Mouse (Mus musculus) right cerebral cortex, adult 2 months (tissue): ENCODE results near the gene Lhx5.

Source experiments
- DNase-seq, 2 experiments: peaks; one replicate each; pipeline ENCODE4 v3.0.0; 2021 to 2022; ENCODE audit warnings: low spot score in 2 of 2

The Lhx5 gene

DNA sequence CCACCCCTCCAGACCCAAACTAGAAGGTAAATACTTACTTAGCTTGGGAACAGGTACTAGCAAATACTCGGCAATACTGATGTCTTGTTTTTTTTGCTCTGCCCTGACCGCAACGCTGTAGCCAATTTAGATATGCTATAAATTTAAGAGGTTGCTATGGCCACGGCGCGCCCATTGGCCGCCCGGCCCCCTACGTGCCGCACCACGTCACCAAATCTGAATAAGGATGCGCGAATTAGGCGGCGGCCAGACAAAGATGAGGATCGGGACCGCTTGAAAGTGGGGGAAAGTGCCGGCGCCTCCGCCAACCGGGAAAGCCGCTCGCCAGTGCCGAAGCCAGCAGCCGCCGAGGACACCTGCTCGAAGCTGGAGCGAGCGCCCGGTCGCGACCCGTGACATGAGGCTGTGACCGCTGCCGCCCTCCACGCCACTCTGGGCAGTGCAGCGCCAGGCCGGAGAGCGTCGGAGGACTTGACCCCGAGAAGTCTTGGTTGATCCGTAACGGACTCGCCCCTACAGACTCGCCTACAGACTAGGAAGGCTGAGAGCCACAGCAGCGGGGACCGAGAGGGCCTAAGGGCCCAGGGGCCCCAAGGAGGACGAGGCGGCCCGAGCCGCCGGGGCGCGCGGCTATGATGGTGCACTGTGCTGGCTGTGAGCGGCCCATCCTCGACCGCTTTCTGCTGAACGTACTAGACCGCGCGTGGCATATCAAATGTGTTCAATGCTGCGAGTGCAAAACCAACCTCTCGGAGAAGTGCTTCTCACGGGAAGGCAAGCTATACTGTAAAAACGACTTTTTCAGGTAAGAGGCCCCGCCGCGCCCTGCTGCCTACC lies at the start of gene Lhx5:
TSS of gene Lhx5 (plus strand) at position 51 of the 837 bp plus-strand sequence.
- DNase-seq: peak; percentile 47 to 53

DNA sequence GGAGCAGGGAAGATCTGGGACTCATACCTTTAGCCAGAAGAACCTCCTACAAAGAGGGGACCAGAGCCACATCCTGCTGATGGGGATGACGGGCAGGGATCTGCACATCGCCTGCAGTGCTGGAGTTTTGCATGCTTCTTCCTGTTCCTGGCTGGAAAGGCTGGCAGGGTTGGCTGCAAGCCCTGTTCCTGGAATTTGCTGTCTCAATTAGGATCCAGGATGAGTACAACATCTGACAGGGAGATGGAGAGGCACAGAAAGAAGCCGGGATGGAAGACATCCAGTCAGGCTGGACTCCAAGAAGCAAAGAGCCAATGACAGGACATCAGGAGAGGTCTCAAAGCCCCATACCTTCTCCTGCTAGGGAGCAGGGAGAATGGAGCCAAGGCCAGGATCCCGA lies 45.1 kb upstream of the Lhx5 start:
- peak; percentile 3 to 10 for DNase-seq

DNA sequence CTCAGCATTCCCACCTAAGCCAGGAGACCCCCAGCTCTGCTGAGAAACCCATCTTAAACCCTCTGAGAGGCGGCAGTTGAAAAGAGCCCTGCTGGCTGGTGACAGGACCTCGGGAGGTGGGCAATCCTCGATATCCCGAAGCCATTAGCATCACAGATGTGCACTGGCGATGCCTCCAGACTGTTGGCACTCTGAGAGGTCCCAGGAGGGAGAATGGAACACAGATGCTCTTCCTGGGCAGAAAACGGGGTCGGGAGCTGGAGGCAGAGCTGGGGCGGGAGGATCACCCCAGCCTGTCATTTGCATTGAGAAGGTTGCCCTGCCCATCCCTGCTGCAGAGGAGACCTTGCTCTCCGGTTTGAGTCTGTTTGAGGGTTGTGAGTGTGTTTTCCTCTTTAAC lies 42.7 kb upstream of the Lhx5 start:
- DNase-seq: no peak

DNA sequence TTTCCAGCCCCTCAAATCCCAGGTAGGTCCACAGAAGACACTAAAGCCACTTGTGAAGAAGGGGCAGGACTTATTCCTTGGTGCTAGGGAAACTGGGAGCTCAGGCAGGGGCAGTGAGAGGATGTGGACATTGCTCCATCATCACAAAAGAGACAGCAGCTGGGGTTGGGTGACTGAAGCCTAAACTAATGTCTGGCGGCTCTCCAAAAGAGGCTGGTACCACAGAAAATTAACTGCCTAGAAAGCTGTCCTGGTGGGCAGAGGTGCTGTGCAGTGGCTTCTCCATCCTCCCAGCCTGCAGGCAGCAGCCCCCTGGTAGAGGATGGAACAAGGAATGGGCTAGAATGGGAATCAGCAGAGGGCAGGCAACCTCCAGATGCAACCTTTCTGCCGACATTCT lies 41.5 kb upstream of the Lhx5 start:
- DNase-seq: no peak

DNA sequence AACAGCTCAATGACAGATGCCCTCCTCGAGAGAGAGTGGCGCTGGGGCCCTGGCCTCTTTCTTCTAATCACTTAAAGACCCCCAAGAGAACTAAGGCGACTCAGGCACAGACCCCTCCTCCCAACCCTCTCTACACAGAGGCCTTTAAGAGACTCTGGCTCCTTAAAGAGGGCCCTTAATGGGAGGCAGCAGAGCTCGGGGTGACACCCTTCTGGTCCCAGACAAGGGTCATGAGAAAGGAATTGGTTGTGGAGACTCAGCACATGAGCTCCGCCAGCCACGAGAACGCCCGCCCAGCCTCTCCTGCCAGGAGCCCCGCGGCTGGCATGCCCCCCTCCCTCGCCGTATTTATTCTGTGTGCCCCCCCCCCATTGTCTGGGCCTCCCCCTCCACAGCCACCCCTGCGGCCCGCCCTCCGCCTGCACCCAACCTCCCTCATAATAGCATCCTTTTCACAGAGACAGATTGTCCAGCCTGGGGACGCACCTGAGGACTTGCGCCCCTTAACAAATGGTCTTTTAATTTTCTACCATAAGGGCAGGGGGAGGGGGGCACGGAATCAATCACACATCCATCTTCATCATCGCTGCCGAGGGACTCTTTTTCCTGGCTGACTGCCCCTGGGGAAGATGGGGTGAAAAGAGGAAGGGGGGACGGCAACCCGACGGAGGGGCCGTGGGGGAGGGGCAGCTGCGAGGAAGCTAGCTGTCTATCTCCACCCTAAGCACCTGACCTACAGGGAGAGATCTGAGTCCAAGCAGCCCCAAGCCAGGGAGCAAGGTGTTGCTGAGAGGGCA lies 37.4 kb upstream of the Lhx5 start:
- DNase-seq: no peak

DNA sequence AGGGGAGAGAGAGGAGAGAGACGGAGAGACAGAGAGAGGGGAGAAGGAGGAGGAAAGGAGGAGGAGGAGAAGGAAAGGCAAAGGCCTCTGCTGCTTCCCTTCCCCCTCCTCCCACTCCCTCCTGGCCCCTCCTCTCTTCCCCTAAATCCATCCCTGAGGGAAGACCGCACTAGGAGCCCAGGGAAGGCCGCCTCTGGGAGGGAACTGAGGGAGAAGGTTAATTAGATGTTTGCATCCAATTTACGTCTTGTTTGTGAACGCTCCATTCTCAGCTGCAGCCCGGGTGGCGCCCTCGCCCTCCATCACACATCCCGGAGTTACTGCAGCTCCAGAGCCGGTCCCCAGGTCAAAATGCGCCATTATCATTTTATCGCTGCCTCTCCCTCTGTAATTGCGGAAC lies 33.5 kb upstream of the Lhx5 start:
- DNase-seq: no peak

DNA sequence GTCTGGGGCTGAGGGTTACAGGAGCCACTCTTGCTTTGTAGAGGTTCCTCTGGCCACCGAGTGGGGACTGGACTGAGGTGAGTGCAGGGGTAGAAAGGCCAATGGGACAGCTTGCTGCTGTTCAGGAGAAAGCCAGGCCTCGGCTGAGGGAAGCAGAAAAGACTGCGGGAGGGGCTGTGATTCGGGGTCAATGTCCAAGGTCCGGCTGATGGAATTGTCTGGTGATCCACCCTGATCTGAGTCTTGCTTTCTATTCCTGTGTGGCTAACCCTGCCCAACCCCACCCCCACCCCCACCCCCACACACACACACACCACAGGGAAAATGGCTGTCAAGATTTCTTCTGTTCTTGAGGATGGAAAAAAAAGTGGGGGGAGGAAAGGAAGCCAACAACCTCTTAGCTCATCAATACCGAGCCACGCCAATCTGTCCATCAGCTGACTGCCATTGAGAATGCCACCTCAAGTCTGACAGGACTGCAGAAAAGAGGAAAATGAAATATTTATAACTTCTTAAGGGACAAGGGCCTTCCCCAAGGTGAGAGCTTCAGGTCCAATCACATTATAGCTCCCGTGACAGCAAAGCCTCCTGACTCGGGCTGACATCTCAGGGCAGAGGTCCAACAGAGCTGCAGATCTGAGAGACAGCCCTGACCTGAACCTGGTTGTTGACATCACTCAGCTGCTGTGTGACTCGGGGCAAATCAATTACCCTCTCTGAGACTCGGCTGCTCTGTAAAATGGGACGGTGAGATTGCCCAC lies 26.5 kb upstream of the Lhx5 start:
- DNase-seq: no peak

DNA sequence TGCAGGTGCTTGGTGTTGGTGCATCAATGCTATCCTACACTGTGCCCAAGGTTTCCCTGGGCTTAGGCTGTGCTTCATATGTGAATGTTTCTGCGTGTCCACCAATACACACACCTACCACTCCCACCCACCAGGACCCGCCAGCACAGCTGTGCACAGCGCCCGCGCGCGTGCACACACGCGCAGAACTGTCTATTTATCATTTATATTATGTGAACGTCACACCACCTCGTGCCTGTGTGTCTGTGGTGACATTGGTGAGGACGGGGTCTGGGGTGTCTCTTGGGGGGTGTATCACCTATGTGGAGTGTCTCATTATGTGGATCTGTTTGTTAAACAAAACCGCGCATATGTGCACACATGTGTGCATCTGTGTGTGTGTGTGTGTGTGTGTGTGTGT lies 22.6 kb upstream of the Lhx5 start:
- peak in 1 of 2 experiments; percentile 11 for DNase-seq

DNA sequence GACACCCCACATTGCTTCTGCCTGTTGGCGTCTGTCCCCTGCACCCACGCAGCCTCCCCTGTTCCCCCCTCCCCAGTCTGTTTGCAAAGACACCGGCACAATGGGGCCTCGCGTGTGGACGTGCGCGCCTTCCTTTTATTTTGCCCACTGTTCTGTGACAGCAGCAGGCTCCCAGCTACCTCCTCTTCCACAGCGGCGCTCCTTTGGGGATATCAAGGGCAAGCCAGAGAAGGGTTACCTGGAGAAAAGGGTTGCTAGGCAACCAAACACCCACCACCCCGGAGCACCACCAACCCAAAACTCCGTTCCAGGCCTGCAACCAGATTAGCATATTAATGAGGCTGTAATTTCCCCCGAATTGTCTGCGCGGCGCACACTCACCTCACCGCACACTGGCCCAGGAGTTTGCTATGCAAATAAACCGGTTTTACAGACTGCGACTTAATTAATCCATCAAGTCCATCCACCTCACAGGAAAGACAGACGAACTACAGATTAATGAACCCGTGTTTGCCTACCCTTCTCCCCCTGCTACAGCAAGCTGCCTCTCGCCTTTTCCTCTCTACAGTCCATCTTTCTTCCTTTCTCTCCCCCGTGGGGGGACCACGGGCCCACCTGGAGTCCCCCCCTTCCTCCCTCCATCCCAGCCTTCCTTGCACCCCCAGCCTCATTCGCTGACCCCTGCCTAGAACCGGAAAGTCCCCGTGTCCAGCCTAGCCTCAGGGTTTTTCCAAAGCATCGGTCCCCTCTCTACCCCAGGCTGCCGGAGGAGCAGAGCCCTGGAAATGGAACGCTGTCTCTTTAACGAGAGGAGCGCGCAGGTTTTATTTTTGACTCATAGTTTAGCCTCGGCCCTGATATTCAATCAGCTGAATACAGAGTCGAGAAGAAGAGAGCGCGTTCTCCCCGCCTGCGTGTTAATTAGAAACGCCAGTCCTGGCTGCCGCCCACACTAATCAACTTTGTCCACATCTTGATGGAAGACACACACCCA lies 21.8 kb upstream of the Lhx5 start:
- peak; percentile 41 to 48 for DNase-seq

DNA sequence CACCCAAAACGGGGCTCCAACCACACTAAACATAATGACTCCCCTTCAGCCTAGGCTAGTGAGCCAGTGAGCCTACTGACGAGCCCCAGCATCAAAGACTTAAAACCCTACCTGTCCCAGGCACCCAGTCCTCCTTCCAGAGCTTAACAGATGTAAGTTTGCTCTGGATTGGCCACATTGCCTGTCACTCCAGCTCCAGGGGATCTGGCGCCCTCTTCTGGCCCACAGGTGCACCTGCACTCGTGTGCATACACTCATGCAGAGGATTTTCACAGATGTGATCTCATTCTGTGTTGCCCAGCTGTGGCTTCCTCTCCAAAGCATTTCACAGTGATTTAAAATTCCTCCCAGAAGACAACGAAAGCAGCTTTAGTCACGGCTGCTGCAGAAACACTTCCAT lies 18.1 kb upstream of the Lhx5 start:
- no peak for DNase-seq

DNA sequence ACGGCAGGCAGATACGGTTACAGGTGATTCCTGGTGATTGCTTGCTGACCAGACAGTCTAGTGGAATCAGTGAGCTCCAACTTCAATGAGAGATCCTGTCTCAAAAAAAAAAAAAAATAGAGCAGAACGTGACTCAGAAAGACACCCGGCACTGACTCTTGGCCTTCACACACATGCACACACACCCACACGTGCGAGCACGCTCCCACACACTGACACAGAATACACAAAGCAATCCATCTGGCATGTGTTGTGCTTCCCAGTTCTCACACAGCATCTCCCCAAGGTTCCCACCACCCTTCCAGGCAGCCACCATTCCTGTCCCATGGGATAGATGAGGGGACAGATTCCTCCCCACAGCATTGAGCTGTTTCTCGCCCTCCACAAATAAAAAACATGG lies 11.4 kb upstream of the Lhx5 start:
- peak; percentile 39 to 53 for DNase-seq

DNA sequence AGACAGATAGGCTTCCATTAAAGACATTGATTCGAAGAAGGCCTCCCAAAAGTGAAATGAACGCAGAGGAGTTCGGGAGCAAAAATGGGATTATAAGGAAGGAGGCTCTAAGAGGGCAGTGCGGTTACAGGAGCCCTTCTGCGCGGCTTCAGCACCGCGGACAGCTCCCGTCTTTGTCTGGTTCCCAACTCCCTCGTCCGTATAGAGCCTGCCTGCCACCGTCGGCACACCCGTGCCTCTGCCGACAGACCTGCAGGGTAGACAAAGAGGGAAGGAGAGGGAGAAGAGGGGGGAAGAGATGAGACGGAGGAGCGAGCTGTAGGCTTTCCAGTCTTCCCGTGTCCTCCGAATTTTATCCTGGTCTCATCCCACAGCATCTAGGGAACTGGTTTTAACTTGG lies 7.5 kb upstream of the Lhx5 start:
- DNase-seq: no peak

DNA sequence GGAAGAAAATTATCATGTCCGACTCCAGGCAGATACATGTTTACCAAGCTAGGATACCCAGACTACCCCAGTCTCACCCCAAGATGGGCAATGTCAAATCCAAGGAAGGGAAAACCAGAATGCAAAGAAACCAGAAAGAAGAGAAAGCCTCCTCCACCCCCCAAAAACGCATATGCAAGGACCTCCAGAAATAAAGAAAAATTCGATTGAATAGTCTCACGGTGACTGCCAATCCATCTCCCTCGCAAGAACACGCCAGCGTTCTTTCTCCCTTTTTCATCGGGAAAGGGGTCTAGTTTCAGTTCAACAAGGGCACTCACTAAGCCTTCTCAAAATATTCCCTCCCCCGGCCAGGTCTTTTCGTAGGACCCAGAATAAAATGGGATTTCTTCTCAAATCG lies 6.8 kb upstream of the Lhx5 start:
- no peak for DNase-seq

DNA sequence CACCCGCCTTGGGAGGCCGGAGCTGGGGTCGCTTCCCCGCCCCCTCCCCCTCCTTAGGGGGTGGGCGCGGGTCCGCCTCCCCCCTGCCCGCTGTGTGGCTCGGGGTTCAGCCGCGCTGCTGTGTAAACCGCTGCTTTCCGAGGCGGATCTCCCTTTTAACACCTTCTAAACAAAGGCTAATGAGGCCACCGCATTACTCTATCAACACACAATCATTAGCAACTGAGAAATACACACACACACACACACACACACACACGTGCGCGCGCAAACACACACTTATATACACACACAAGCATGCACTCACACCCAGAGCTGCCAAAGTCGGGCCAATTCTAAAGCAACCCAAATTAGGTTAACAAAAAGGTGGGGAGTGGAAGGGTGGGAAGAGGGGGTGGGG lies 5.8 kb upstream of the Lhx5 start:
- no peak for DNase-seq

DNA sequence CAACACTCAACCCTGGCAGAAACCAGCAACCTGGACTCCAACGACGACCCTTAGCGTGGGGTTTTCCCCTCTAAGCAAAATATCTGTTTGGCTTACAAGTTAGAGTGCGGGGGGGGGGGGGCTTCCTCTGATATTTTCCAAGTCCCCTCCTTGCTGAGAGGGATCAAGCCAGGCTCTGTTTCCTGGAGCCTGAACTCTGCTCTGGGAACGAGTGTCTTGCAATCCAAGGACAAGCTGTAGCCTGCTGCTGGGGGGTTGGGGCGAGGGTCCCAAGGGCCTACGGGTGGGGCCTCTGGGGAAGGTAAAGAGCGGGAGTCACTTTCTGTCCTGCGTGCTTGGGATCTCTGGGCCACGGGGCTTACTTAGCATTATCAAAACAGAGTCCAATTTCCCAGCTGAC lies 4.9 kb upstream of the Lhx5 start:
- no peak for DNase-seq

DNA sequence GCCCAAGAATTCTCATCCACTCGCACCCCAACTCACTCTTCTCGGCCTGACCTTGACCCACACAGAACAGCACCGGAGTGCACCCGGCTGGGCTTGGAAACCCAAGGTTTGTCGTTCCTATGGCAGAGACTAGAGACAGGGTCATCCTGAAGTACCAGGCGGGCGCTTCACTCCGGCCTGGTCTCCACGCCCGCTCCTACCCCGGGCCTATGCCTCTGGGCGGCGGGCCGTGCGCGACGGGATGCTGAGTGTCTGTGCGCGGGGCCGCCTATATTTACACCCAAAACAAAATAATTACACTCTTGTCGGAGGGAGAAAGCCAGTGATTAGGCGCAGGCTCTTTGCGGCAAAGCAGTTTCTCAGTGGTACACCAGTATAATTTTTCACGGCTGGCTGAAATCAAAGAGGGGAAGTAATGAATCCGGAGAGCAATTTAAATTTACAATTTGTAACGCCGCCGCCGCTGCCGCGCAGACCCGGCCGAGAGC lies 4.0 kb upstream of the Lhx5 start:
- no peak for DNase-seq

DNA sequence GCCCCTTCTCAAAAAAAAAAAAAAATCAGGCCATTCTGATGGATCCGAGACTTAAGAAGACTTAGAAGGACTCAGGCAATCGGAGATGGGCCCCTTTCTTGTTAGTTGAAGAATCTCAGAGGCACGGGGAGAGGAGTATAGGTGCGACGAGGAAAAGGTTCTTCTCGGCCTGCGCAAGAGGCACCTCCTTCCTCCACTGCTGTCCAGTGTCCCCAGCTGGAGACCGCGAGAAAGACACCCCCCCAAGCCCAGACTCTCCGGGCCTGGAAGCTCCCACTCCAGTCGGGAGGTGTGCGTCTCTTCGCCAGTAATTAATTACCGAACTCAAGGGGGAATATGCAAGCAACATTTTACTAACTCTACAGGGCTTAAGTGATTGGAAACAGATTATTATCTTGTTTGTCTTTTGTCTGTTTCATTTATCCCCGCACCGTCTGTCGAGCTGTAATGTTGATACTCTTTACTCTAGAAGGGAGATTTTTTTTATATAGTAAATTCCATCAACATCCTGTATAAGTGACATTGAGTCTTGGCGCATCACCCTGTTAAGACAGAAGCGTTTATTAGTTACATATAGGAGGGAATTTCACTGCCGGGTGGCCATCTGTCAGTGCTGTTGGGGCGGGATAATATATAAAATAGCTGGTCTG lies 3.2 kb upstream of the Lhx5 start:
- DNase-seq: no peak

DNA sequence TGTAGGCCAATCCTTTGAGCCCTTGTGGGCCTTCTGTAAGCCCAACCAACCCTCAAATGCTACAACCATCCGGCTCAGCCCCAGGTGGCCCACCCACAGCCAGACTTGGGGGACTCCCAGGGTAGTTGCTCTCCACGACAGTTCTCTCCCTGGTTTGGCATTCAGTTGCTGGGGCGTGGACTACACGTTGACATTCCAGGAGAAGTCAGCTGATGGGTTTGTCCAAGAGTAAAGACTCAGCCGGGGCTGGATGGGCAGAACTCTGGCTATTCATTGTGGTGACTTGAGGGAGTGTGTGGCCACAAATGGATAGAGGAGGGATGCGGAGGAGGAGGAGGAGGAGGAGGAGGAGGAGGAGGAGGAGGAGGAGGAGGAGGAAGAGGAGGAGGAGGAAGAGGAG lies 2.5 kb upstream of the Lhx5 start:
- no peak for DNase-seq

DNA sequence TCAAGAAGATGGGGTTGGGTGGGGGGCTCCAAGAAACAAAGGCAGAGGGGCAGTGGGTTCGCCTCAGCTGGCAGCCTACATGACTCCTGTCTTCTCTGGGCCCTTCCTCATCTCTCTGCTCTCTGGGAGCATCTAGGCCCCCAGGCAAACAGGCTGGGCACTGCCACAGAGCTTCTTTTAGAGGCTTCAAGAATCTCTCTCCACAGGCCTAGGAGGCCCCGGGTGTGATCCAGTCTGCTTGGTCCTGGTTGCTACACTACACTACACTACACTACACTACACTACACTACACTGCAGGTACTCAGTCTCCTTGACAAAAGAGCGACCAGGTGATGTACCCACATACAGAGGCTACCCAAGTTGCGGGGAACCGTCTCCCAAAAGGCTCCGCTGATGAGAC lies 1.8 kb upstream of the Lhx5 start:
- no peak for DNase-seq

DNA sequence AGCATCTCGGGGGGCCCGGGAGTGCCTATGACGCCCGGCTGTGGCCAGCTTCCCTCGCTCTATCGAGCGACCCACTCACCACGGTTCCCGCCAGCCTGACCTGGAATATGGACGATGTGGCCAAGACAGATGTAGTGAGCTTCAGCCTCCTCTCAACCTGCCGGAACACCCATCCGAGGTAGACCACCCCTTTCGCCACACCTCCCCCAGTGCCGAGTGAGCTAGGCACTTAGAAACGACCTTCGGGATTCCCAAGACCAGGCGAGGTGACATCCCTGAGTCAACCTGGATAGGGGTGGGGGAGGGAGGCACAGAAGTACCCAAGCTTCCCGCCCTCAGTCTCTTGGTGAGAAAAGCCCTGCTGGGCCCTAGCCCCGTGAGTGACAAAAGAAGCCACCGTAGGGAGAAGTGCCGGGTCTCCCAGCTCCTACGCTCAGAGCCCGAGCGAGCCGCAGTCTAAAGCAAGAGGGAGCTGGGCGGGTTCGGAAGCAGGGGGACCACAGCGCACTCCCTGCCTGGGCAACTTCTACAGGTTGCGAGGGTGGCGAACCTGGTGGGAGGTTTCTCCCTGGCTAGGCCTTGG lies 407 bp upstream of the Lhx5 start:
- no peak for DNase-seq
